Mouse (Mus musculus) liver, embryonic 14.5 days (tissue): Measurements from ENCODE around the gene Vamp9. TPM values are rescaled to one million over a fixed set of nuclear protein-coding genes. Genes with fewer than 3 reads are reported as not detected.

Source experiments
- ATAC-seq: fragments of 200-750 bp; cut with Nextera tagmentation; 2 replicates; pipeline ENCODE4 v1.8.0; 2017; ENCODE audit warnings: moderate number of reproducible peaks, mild to moderate bottlenecking, moderate library complexity; ENCODE audit not compliant: insufficient read depth
- DNase-seq, 3 experiments: peaks; one replicate each; pipeline ENCODE4 v3.0.0-alpha.2; 2012 to 2013; ENCODE audit warnings: low read depth in 3 of 3, low spot score in 3 of 3
- H3K27ac ChIP-seq: fragments of 300-500 bp; sonication (generic); 2 replicates; pipeline ENCODE4 v1.5.1; 2014; ENCODE audit warnings: moderate library complexity, mild to moderate bottlenecking, control low read depth, inconsistent platforms
- H3K27me3 ChIP-seq: fragments of 300-500 bp; sonication (generic); 2 replicates; pipeline ENCODE4 v1.6.1; 2014; ENCODE audit warnings: mild to moderate bottlenecking, low read length, moderate library complexity; ENCODE audit not compliant: control insufficient read depth, insufficient read depth
- H3K36me3 ChIP-seq: fragments of 300-500 bp; sonication (generic); replicated peaks from 2 replicates; pipeline ENCODE4 v1.6.1; 2014; ENCODE audit warnings: low read depth; ENCODE audit not compliant: control insufficient read depth, insufficient read depth
- H3K4me1 ChIP-seq, 2 experiments: fragments of 200-500 bp in 1 of 2; fragments of 300-500 bp in 1 of 2; sonication (generic) in 1 of 2; replicated peaks; 2 replicates each; pipeline ENCODE4 v1.6.1; 2012 to 2014; ENCODE audit warnings: antibody characterized with exemption in 1 of 2, inconsistent platforms in 1 of 2, low read length in 1 of 2; ENCODE audit not compliant: control insufficient read depth in 2 of 2, insufficient read depth in 2 of 2
- H3K4me2 ChIP-seq: fragments of 300-500 bp; sonication (generic); 2 replicates; pipeline ENCODE4 v1.6.1; 2014; ENCODE audit warnings: low read depth, mild to moderate bottlenecking, control low read depth, moderate library complexity
- H3K4me3 ChIP-seq, 2 experiments: fragments of 200-500 bp in 1 of 2; fragments of 300-500 bp in 1 of 2; sonication (generic) in 1 of 2; 2 replicates each; pipeline ENCODE4 v1.5.1; 2012 to 2014; ENCODE audit warnings: low read depth in 2 of 2, low read length in 2 of 2, mild to moderate bottlenecking in 2 of 2, control low read depth in 1 of 2, inconsistent platforms in 1 of 2, moderate library complexity in 1 of 2; ENCODE audit not compliant: insufficient read depth in 1 of 2
- H3K9ac ChIP-seq: fragments of 300-500 bp; sonication (generic); replicated peaks from 2 replicates; pipeline ENCODE4 v1.6.1; 2014; ENCODE audit warnings: mild to moderate bottlenecking, control low read depth, moderate library complexity
- H3K9me3 ChIP-seq: fragments of 300-500 bp; sonication (generic); 2 replicates; pipeline ENCODE4 v1.6.1; 2016; ENCODE audit warnings: low read length, mixed read lengths; ENCODE audit not compliant: control insufficient read depth
- CTCF ChIP-seq: IDR thresholded peaks from 2 replicates; pipeline ENCODE4 v1.5.1; 2016; ENCODE audit warnings: antibody characterized with exemption, low read depth, control low read depth
- EP300 ChIP-seq: IDR thresholded peaks from 2 replicates; pipeline ENCODE4 v1.6.1; 2016; ENCODE audit warnings: antibody characterized with exemption, low read depth
- WGBS: fragments of 180-500 bp; shearing (Covaris S2); extraction: QIAGEN DNeasy Blood & Tissue Kit; methylation state at CpG from one replicate; pipeline ENCODE4 v1.1.7; 2014; ENCODE audit not compliant: insufficient replicate concordance; 5-methylcytosine and 5-hydroxymethylcytosine counted together
- polyA plus RNA-seq, 2 experiments: library from polyadenylated mRNA; depleted of rRNA in 1 of 2; stranded (reverse) in 1 of 2; unstranded in 1 of 2; fragments of >200 nt; fragmentation: Nextera tagmentation in 1 of 2; extraction: Ambion mirVana in 1 of 2; gene quantifications; 2 replicates each; pipeline versions ENCODE4 v1.2.1 to v1.2.3; 2012 to 2014

Gene Vamp9
- polyA plus RNA-seq, 2 experiments: not detected

GRCm38 (mm10) chr5:99941273-99941672 lies 35.2 kb downstream of the Vamp9 start:
- no peak for ATAC-seq
- Histone ChIP-seq H3K4me2 (no peak overlapping the region), H3K27ac (no peak overlapping the region), H3K4me3 (no peak overlapping the region), H3K9me3 (no peaks in the 10 kb centered on the region; the same call in 1 of the 2 replicates), H3K36me3 (no peaks in the 10 kb centered on the region), H3K4me1 (no peaks in the 10 kb centered on the region), H3K27me3 (no peaks in the 10 kb centered on the region), H3K9ac (no peak overlapping the region)
- TF ChIP-seq CTCF (no peak), EP300 (no peak)
- 65% methylated on average over 10 of the region's 10 CpGs for WGBS
- no peak for DNase-seq

- H3K27me3 ChIP-seq: no peaks in the 10 kb centered on the region
- no peak overlapping the region for H3K4me2 ChIP-seq
- no peak overlapping the region for H3K4me3 ChIP-seq
- DNase-seq (no peak), ATAC-seq (no peak)
- WGBS: 68% methylated on average over 10 of the region's 10 CpGs
- TF ChIP-seq CTCF (no peak), EP300 (no peak)
- no peaks in the 10 kb centered on the region; the same call in 1 of the 2 replicates for H3K9me3 ChIP-seq
- H3K4me1 ChIP-seq: no peaks in the 10 kb centered on the region
- H3K27ac ChIP-seq: no peak overlapping the region
- H3K9ac ChIP-seq: no peak overlapping the region
- H3K36me3 ChIP-seq: no peaks in the 10 kb centered on the region
Observed at GRCm38 (mm10) chr5:99941776-99942502, 35.9 kb downstream of the Vamp9 start.

- H3K4me3 ChIP-seq: no peak overlapping the region
- H3K9me3 ChIP-seq: no peaks in the 10 kb centered on the region
- peak; percentile 41; the same call in 1 of the 2 replicates for ATAC-seq
- TF ChIP-seq EP300 (no peak), CTCF (no peak)
- H3K4me1 ChIP-seq: no peaks in the 10 kb centered on the region; a peak in 1 of 4 replicates
- no peak overlapping the region for H3K9ac ChIP-seq
- 56% methylated on average over 5 of the region's 5 CpGs for WGBS
- peaks cover 2% of the 10 kb centered on the region; the same call in 1 of the 2 replicates for H3K36me3 ChIP-seq
- DNase-seq: no peak
- H3K4me2 ChIP-seq: no peak overlapping the region
- H3K27ac ChIP-seq: no peak overlapping the region
- H3K27me3 ChIP-seq: no peaks in the 10 kb centered on the region
Observed at GRCm38 (mm10) chr5:99952513-99952912, 46.5 kb downstream of the Vamp9 start.

- ATAC-seq (no peak), DNase-seq (no peak)
- Histone ChIP-seq H3K9ac (no peak overlapping the region), H3K27ac (no peak overlapping the region), H3K36me3 (peaks cover 12% of the 10 kb centered on the region), H3K4me1 (no peaks in the 10 kb centered on the region; a peak in 1 of 4 replicates), H3K9me3 (no peaks in the 10 kb centered on the region), H3K27me3 (no peaks in the 10 kb centered on the region), H3K4me3 (no peak overlapping the region), H3K4me2 (no peak overlapping the region)
- 39% methylated on average over 1 of the region's 1 CpGs for WGBS
- no peak for TF ChIP-seq EP300
- TF ChIP-seq CTCF: no peak
Observed at GRCm38 (mm10) chr5:99953883-99954282, 47.8 kb downstream of the Vamp9 start.

GRCm38 (mm10) chr5:99958666-99959065 lies 52.6 kb downstream of the Vamp9 start:
- no peaks in the 10 kb centered on the region for H3K27me3 ChIP-seq
- no peak for ATAC-seq
- H3K4me3 ChIP-seq: no peak overlapping the region
- H3K27ac ChIP-seq: no peak overlapping the region
- 82% methylated on average over 1 of the region's 1 CpGs for WGBS
- no peaks in the 10 kb centered on the region for H3K9me3 ChIP-seq
- H3K9ac ChIP-seq: no peak overlapping the region
- DNase-seq: no peak
- no peaks in the 10 kb centered on the region for H3K4me1 ChIP-seq
- H3K4me2 ChIP-seq: no peak overlapping the region
- H3K36me3 ChIP-seq: peaks cover 45% of the 10 kb centered on the region
- TF ChIP-seq CTCF (no peak), EP300 (no peak)
